Mouse (Mus musculus) R1 (cell line): ENCODE measurements at regions not wholly inside any gene's neighbourhood (a gene's known extent, or its start where the extent isn't known, plus 50 kb on each side); places are given as distances from the start of the nearest gene placed in this dataset.
A peak's percentile ranks its signal among the peaks of the same experiment; 100 is the strongest.

Experiments used
- DNase-seq: peaks from one replicate; pipeline ENCODE4 v3.0.0-alpha.2; 2018; ENCODE audit warnings: low read depth, low spot score

DNA sequence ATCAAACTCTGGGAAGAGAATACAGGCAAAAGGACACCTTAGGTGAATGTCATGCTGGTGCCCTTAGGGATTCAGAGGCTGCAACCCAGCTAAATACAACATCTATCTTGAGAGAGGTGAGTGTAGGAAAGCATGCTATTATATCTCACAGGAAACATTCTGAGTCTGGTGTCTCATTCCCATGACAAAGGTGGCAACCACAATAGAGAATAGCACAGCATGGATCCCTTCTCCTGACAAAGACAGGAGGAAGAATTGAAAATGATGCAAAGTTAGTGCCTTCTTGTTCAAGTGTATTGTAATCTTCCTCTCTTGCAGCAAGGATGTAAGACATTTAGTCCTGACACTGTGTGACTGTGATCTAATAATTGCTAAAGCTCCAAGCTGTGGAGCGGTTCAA, 532.8 kb downstream of the Tfec start:
- peak; percentile 96 for DNase-seq

- peak; percentile 99 for DNase-seq
Observed at GRCm38 (mm10) chr6:16362057-16362456, 536.2 kb downstream of the Tfec start.

GRCm38 (mm10) chr6:16359881-16360711, 538.1 kb downstream of the Tfec start:
- DNase-seq = peak; percentile 72

DNA sequence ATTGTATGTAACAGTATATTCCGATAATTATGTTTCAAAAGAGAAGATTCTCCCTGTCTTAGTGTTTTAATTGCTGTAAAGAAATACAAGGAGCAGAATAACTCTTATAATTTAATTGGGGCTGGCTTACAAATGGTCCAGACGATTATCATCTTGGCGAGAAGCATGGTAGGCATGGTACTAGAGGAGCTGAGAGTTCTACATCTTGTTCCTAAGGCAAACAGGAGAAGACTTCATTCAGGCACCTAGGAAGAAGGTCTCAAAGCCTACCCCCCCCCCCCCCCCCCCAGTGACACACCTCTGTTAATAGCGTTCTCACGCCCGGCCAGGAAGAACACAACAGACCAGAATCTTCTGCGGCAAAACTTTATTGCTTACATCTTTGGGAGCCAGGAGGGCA, 538.8 kb downstream of the Tfec start:
- DNase-seq = no peak

DNA sequence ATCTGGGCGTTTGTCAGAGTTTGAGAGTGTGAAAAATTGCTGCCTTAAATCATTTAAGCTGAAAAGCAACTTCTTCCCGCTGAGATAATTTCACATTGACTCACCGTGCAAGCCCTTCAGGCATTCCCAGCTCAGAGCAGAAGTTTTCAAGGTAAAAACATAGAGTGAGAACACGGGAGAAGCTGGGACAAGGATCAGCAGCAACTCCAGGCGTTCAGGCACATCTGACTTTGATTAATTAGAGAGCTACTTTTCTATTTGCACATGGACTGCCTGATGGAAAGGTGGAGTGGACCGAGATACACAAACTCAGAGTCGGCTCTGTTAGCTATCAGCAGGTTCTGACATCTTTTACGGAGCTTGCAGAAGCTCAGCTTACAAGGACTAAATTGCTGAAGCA, 564.6 kb downstream of the Tfec start:
- no peak for DNase-seq

GRCm38 (mm10) chr6:16314305-16315010, 583.8 kb downstream of the Tfec start:
- no peak for DNase-seq

DNA sequence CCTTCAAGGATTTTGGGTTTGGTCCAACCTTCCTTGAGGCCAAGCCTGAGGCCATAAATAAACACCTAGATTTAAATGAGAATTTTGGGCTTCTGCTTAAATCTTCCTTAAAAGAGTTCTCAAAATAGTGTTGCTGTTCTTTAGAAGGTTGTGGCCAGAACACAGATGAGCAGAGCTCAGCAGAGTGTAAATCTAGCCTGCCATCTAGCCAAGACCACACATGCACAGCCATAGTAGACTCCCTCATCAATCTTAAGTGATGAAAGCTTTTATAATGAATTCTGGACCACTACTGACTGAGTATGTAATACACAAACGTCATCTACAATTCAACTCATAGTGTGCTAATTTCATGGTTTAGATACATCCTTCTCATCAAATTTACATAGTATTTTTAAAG, 585.3 kb downstream of the Tfec start:
- DNase-seq = no peak

DNA sequence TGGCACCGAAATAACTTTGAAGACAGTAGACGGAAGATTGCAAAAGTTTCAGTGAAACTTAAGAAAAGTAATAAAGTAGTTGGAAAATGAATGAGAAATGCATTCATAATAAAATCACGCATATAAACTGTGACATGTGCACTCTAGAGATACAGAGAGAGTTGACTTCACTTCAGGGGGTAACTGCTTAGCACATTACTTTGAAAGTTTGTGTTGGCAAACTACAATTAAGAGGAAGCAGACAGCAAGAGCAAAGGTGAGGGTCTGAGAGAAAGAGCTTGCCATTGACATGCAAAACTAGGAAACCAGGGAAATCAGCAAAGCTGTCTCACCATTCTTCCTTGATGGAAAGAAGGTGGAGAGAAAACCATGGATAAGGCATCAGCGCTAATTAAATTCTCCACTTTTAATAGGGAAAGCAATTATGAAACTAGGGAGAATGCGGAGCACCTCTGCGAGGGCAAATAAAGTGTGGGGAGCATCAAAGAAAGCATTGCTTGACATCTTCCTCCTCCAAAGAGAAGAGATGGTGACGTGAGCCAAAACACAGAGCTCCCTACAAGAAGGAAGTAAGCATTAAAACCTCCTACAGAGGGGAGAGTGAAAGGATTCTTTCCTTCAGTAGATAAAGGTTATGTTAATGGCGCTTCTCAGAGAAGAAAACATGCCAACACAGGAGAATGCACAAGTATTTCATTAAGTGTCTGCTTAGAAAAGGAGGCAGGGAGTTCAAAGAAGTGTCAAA, 563.0 kb downstream of the Mdfic start:
- DNase-seq = peak; percentile 86

- no peak for DNase-seq
Observed at GRCm38 (mm10) chr6:16281938-16282337, 561.5 kb downstream of the Mdfic start.
